Mouse (Mus musculus) neutrophil, adult 5-6 weeks (primary cell): Measurements from ENCODE around the gene AC170998.1. TPM values are rescaled to one million over a fixed set of nuclear protein-coding genes. Genes with fewer than 3 reads are reported as not detected.

Experiments
- ATAC-seq: fragments of 151-379, 151-347 bp; 2 replicates; pipeline ENCODE4 v1.8.0; 2017; ENCODE audit warnings: mild to moderate bottlenecking, moderate TSS enrichment; ENCODE audit not compliant: insufficient number of reproducible peaks, poor library complexity, low FRiP score, severe bottlenecking; ENCODE audit errors: extremely low read depth
- total RNA-seq: library from RNA; stranded (forward); fragments of 200-1000 nt; gene quantifications from 2 replicates; pipeline ENCODE4 v1.2.3, GENCODE M21; 2017

AC170998.1 gene
- total RNA-seq = 18.3 and 18.7 TPM in 2 replicates

- no peak for ATAC-seq
Observed at GRCm38 (mm10) chr17:28725783-28726182, at the start of gene AC170998.1. TSS of gene AC170998.1 (plus strand) at chr17:28726083.

DNA sequence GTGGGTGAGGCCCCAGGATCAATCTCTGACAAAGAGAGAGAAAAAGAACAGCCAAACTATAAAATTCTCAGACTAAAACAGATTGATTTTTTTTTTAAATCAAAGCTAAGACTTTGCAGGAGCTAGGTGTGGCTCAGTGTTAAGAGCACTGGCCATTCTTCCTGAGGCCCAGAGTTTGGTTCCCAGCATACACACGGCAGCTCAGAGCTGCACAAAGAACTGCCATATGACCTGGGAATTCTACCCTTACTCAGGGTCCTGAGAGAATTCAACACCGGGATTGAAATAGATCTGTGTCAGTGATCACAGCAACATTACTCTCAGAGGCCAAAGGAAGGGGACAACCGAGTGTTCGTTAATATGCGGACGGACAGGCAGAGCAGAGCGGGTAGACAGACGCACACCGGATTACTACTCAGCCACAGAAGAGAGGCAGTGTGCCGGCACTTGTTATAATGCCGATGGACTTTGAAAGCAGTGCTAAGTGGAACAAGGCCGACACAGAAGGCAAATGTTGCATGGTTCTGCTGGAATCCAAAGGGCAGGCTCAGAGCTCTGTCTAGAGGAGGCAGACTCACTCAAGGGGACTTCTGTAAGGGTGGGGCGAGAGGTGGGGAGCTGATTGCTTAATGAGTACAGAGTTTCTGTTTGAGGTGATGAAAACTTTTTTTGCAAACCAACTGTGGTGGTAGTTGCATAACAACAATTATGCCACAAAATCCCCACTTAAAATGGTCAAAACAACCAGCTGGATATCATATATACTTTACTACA, 43.4 kb upstream of the AC170998.1 start:
- no peak; the same call in 1 of the 2 replicates for ATAC-seq

GRCm38 (mm10) chr17:28683601-28684000, 42.3 kb upstream of the AC170998.1 start:
- ATAC-seq = no peak

- ATAC-seq = no peak
Observed at GRCm38 (mm10) chr17:28684631-28685030, 41.3 kb upstream of the AC170998.1 start.

DNA sequence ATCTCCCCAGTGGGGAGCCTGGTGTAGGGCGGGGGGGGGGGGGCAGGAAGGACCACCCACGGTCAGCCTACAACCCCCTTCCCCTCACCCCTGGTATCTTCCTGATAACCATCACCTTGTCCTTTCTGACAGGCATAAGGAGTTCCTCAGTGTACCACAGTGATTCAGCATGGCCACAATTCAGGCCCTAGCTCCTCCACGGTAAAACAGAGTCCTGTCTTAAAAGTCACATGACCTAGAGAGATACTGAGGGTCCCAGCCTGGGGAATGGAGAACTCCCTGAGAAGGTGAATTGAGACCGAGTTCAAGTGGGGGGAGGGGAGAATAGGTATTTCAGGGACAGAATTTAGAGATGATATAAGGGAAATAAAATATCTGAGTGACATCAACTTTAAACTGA, 38.5 kb upstream of the AC170998.1 start:
- no peak for ATAC-seq

DNA sequence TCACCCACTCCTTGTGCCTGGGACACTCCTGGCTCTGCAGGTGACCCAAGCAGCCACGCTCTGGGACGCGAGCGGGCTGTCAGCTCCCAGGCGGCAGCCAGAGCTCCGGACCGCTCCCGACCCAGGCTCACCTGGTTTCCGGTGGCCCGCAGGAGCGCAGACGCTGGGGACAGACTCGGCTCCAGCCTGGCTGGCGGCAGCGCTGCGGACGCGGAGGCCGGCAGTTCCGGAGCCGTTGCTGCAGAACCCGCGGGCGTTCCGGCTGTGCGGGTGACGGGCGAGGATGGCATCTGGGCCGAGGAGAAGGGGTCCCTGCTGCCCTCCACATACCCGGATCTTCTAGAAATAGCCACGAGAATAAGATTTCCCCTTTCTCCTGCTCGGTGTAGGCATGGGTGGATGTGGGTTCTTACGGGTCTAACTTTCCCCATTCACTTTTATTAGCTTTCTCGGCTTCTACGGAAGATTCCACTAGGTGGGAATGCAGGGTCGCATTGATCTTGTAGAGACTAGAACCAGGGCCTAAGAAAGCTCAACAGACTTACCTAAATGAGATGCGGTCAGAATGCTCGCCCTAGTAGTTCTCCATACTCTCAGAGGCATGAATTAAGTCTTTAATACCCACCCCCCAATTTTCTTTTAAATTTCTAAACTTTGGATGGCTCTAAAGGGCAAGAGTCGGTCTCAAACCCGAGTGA, 36.1 kb upstream of the AC170998.1 start, which contains the start of gene Slc26a8:
Slc26a8 (minus strand) TSS at position 648 of the 698 bp plus-strand sequence.
- no peak for ATAC-seq

- peak; percentile 86 for ATAC-seq
Observed at GRCm38 (mm10) chr17:28690776-28691686, 34.9 kb upstream of the AC170998.1 start, which contains the start of gene Mapk14. TSS of gene Mapk14 (plus strand) at chr17:28691329.

- ATAC-seq = no peak
Observed at GRCm38 (mm10) chr17:28691687-28692340, 34.1 kb upstream of the AC170998.1 start.

GRCm38 (mm10) chr17:28692341-28692710, 33.6 kb upstream of the AC170998.1 start:
- ATAC-seq = no peak

DNA sequence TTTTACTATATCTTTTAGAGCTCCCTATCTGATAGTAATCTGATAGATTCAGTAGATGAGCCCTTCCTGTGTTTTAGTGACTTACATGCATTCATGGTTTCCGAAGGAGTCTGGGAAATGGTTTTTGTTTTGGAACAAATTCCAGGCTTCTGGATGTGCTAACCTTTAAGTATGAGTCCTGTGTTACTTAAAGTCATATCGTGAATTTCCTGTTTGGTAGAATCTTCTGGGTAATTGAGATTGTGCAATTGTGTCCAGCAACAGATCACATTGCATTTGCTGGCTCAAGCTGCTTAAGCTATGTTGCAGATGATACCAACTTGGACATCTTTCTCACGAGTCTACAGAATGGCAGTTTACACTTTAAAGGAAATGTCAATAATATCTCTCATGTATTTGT, 32.8 kb upstream of the AC170998.1 start:
- ATAC-seq = no peak

GRCm38 (mm10) chr17:28694078-28694477, 31.8 kb upstream of the AC170998.1 start:
- no peak for ATAC-seq

GRCm38 (mm10) chr17:28694832-28695231, 31.1 kb upstream of the AC170998.1 start:
- ATAC-seq = no peak

- no peak for ATAC-seq
Observed at GRCm38 (mm10) chr17:28696641-28697040, 29.2 kb upstream of the AC170998.1 start.

DNA sequence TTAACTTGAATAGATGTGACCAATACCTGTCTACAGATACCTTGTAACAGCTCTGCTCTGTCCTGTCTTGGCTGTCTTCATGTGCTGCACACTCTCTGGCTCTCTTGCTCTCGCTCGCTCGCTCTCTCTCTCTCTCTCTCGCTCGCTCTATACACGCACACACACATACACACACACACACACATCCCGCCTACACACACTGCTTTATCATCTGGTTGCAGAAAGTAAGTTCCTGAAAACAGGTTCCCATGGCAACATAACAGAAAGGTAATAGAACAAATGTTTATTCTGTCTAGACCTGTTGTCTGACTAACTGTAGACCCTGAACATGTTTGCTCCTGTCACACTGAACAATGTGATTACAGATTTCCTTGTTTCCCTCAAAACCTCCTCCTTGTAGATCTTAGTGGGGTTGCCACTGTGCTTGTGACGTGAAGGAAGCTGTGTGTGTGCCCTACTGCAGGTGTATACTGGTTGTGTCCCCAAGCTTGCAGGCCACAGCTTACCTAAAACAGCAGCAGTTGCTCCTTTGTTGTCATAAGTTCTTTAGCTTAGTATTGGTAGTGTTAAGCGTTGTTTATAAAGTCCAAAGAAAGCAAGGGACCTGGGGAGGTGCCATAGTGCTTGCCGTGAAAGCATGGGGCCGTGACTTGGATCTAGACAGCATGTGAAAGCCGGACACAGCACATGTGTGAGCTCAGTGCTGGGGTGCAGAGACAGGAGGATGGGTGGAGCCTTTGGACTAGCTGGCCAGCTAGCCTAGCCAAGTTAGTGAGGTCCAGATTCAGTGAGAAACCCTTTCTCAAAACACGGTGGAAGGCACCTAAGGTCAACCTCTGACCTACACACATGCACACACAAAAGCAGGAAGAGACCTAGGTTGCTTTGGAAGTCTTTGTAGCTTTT, 28.3 kb upstream of the AC170998.1 start:
- ATAC-seq = peak; percentile 89

GRCm38 (mm10) chr17:28698245-28698644, 27.6 kb upstream of the AC170998.1 start:
- no peak for ATAC-seq

GRCm38 (mm10) chr17:28698672-28699071, 27.2 kb upstream of the AC170998.1 start:
- ATAC-seq = no peak

- ATAC-seq = no peak
Observed at GRCm38 (mm10) chr17:28699789-28700188, 26.1 kb upstream of the AC170998.1 start.

GRCm38 (mm10) chr17:28701171-28701570, 24.7 kb upstream of the AC170998.1 start:
- no peak for ATAC-seq
